Comparison of ENCODE assay signal across 19 mouse cellular contexts in the genomic region with DNA sequence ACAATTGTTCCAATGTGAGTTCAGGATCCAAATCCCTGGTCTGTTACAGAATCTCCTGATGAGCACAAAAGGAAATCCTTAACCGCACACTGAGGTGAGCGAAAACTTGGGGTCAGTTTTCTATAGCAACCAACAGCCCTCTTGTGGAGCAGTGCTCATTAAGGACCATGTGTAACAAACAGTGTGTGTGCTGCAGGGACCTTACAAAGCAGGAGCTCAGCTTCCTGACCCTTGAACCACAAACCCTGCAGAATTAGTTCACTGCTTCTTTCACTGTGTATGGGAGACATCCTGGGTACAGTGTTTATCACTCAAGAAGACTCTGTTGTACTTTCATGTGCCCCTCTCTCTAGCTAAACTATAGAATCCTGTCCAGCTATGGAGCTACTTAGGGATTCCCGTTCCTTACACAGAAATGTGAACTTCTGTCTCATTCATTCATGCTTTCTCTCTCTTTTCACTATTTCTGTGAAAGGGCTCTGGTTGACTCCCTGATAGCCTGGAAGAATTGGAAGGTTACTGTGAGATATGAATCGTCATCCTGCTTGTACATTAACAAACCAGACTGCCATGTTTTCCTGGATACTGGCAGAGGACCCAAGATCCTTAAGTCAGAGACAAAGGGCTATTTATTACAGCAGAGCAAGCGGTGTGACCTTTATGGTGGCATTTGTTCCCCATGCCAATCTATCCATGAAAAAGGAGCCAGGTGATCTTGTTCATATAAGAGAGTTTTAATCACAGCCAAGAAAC.
DNase-seq lines count a peak whose midpoint lies in the region; ATAC-seq and TF ChIP-seq lines count a peak whose summit lies in the region.
"Had no signal": no experiment of that assay in that cellular context is flagged by ENCODE, and none has a peak within 500 bp of the region (broad histone marks: within the 10 kb centered on the region; RNA-seq: fewer than 3 reads in every experiment).

No protein-coding gene starts in this region.

- no peaks in the 10 kb centered on the region; the same call in 1 of the 2 replicates for H3K4me1 ChIP-seq in forebrain, embryonic 11.5 days (replicated peaks; ENCODE audit: control insufficient read depth, insufficient read depth, low read length)
- peaks cover 10% of the 10 kb centered on the region for H3K4me1 ChIP-seq in forebrain, embryonic 10.5 days
- 0 out of 2 replicates have a peak, but pooled peaks cover 3% of the 10 kb centered on the region for H3K4me1 ChIP-seq in intestine, postnatal 0 days (replicated peaks; ENCODE audit: control insufficient read depth, insufficient read depth, low read length)
- H3K4me1 ChIP-seq: heart, embryonic 10.5 days; hindbrain, embryonic 12.5 days had no signal

- H3K27me3 ChIP-seq in forebrain, embryonic 11.5 days (ENCODE audit: control insufficient read depth, insufficient read depth, low read length) = no peaks in the 10 kb centered on the region
- H3K27me3 ChIP-seq in forebrain, embryonic 10.5 days (ENCODE audit: poor library complexity, severe bottlenecking) = no peaks in the 10 kb centered on the region
- H3K27me3 ChIP-seq in intestine, postnatal 0 days (replicated peaks; ENCODE audit: control insufficient read depth, insufficient read depth, low read length) = no peaks in the 10 kb centered on the region
- H3K27me3 ChIP-seq: hindbrain, embryonic 12.5 days; lung, embryonic 15.5 days had no signal

- H3K36me3 ChIP-seq in forebrain, embryonic 11.5 days (ENCODE audit: control insufficient read depth, insufficient read depth, low read length) = no peaks in the 10 kb centered on the region
- no peaks in the 10 kb centered on the region for H3K36me3 ChIP-seq in forebrain, embryonic 10.5 days (replicated peaks)
- no peaks in the 10 kb centered on the region for H3K36me3 ChIP-seq in intestine, postnatal 0 days (ENCODE audit: control insufficient read depth, insufficient read depth)
- H3K36me3 ChIP-seq: G1E; heart, embryonic 10.5 days; hindbrain, embryonic 12.5 days; lung, embryonic 15.5 days had no signal

- ATAC-seq in forebrain, embryonic 11.5 days (replicated peaks; ENCODE audit: low FRiP score) = peak; percentile 65
- peak; percentile 64 for ATAC-seq in intestine, postnatal 0 days
- ATAC-seq in megakaryocyte progenitor cell, adult 5-6 weeks (replicated peaks; ENCODE audit: poor library complexity) = no peak

- no peak for DNase-seq in forebrain, embryonic 11.5 days (ENCODE audit: low spot score)
- DNase-seq in forebrain, embryonic 10.5 days (ENCODE audit: extremely low spot score, low spot score) = no peak
- peak; percentile 12 for DNase-seq in embryo, embryonic 10.5 days (ENCODE audit: low spot score)
- DNase-seq in retina, embryonic 14.5 days (ENCODE audit: low spot score) = peak; percentile 17
- no peak for DNase-seq in layer of hippocampus, adult 2 months (ENCODE audit: low spot score in 2 of 2)
- DNase-seq in adrenal gland, adult 18-20 months (ENCODE audit: low spot score in 2 of 2) = no peak
- DNase-seq: cerebellum, adult 2 months; cerebellum, postnatal 36 days; kidney, adult 11 months; thymus, postnatal 4 days had no signal

- 53% methylated on average over 5 of the region's 5 CpGs for WGBS in forebrain, embryonic 11.5 days
- 72% methylated on average over 5 of the region's 5 CpGs for WGBS in forebrain, embryonic 10.5 days
- WGBS in intestine, postnatal 0 days = 58% methylated on average over 5 of the region's 5 CpGs

- H3K27ac ChIP-seq in forebrain, embryonic 11.5 days (ENCODE audit: low read depth, low read length) = no peak overlapping the region
- no peak overlapping the region for H3K27ac ChIP-seq in forebrain, embryonic 10.5 days
- H3K27ac ChIP-seq in intestine, postnatal 0 days (ENCODE audit: low read depth, low read length) = peak overlapping the region; percentile 68
- no peak overlapping the region for H3K27ac ChIP-seq in layer of hippocampus, adult 2 months
- H3K27ac ChIP-seq: heart, embryonic 10.5 days; hindbrain, embryonic 12.5 days; kidney, postnatal 0 days; liver, embryonic 14.5 days; lung, embryonic 15.5 days; macrophage had no signal

- TF ChIP-seq CTCF in intestine, postnatal 0 days (IDR thresholded peaks at IDR 0.05; ENCODE audit: low read depth) = no peak
- TF ChIP-seq CTCF in layer of hippocampus, adult 2 months (conservative IDR thresholded peaks at IDR 0.05) = no peak

- no peak overlapping the region for H3K9ac ChIP-seq in forebrain, embryonic 11.5 days (ENCODE audit: low read length)
- no peak overlapping the region for H3K9ac ChIP-seq in intestine, postnatal 0 days (ENCODE audit: low read depth, low read length)
- H3K9ac ChIP-seq: hindbrain, embryonic 12.5 days; liver, embryonic 14.5 days; lung, embryonic 15.5 days had no signal

- H3K4me2 ChIP-seq in forebrain, embryonic 11.5 days (ENCODE audit: low read depth, low read length, severe bottlenecking) = no peak overlapping the region
- H3K4me2 ChIP-seq in intestine, postnatal 0 days (replicated peaks; ENCODE audit: low read depth) = no peak overlapping the region; the same call in 1 of the 2 replicates
- H3K4me2 ChIP-seq: hindbrain, embryonic 12.5 days; lung, embryonic 15.5 days had no signal

- no peaks in the 10 kb centered on the region for H3K9me3 ChIP-seq in forebrain, embryonic 11.5 days (ENCODE audit: control insufficient read depth, low read length)
- no peaks in the 10 kb centered on the region for H3K9me3 ChIP-seq in forebrain, embryonic 10.5 days
- no peaks in the 10 kb centered on the region for H3K9me3 ChIP-seq in intestine, postnatal 0 days (ENCODE audit: control insufficient read depth)
- H3K9me3 ChIP-seq: heart, embryonic 10.5 days; hindbrain, embryonic 12.5 days; lung, embryonic 15.5 days had no signal

- H3K4me3 ChIP-seq in forebrain, embryonic 11.5 days (ENCODE audit: low read depth, low read length) = no peak overlapping the region
- no peak overlapping the region for H3K4me3 ChIP-seq in forebrain, embryonic 10.5 days
- no peak overlapping the region for H3K4me3 ChIP-seq in intestine, postnatal 0 days (ENCODE audit: low read depth, low read length)
- no peak overlapping the region for H3K4me3 ChIP-seq in layer of hippocampus, adult 2 months
- H3K4me3 ChIP-seq: heart, embryonic 10.5 days; hindbrain, embryonic 12.5 days; lung, embryonic 15.5 days had no signal

Comparison
In these comparisons a context has a peak if more than half of its experiments do, and no peak if none do; other contexts are left out.
1. DNase-seq: peak in embryo, embryonic 10.5 days (single experiment) and retina, embryonic 14.5 days (single experiment); none in forebrain, embryonic 11.5 days (single experiment), forebrain, embryonic 10.5 days (single experiment), layer of hippocampus, adult 2 months (0 of 2) and adrenal gland, adult 18-20 months (0 of 2).